ENCODE assay signal across 24 mouse cellular contexts in the genomic region with DNA sequence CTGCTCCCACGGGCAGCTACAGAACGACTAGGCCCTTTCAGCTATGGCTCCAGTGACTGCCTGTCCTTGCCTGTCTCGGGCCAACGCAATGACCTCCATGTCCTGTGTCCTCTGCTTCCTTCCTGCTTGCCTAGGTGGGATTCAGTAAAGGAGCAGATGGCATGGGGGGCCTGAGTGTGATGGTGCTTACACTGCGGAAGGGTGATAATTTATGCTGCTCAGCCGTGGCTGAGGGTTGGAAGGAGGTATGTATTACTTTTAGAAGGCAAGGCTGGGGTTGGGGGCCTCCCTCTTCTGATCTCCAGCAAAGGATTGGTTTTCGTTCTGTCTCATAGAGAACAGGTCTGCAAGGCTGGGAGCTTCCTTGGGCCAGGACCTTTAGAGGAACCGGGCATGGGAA.
A peak's percentile ranks its signal among the peaks of the same experiment; 100 is the strongest.
DNase-seq lines count a peak whose midpoint lies in the region; ATAC-seq and TF ChIP-seq lines count a peak whose summit lies in the region.
"Had no signal": no experiment of that assay in that cellular context is flagged by ENCODE, and none has a peak within 500 bp of the region (broad histone marks: within the 10 kb centered on the region; RNA-seq: fewer than 3 reads in every experiment).

No protein-coding gene starts in this region.

- no peak for TF ChIP-seq POLR2A in brain, embryonic 14.5 days (IDR thresholded peaks at IDR 0.05; ENCODE audit: borderline replicate concordance, extremely low read depth, insufficient read depth, insufficient read length, poor library complexity, severe bottlenecking)

- WGBS in forebrain, embryonic 14.5 days, result 68% methylated on average over 8 of the region's 8 CpGs
- WGBS in forebrain, embryonic 11.5 days, result 77% methylated on average over 8 of the region's 8 CpGs
- WGBS in midbrain, embryonic 12.5 days, result 65% methylated on average over 8 of the region's 8 CpGs
- 62% methylated on average over 8 of the region's 8 CpGs for WGBS in midbrain, postnatal 0 days
- 67% methylated on average over 8 of the region's 8 CpGs for WGBS in forebrain, embryonic 15.5 days

- H3K4me1 ChIP-seq in forebrain, embryonic 14.5 days (ENCODE audit: control insufficient read depth, insufficient read depth, low read length), result peaks cover 10% of the 10 kb centered on the region
- H3K4me1 ChIP-seq in forebrain, embryonic 11.5 days (replicated peaks; ENCODE audit: control insufficient read depth, insufficient read depth, low read length), result no peaks in the 10 kb centered on the region
- H3K4me1 ChIP-seq in midbrain, embryonic 12.5 days, result peaks cover 25% of the 10 kb centered on the region
- H3K4me1 ChIP-seq in midbrain, postnatal 0 days (ENCODE audit: insufficient read depth, low read length), result no peaks in the 10 kb centered on the region
- peaks cover 18% of the 10 kb centered on the region for H3K4me1 ChIP-seq in forebrain, embryonic 15.5 days
- H3K4me1 ChIP-seq: embryonic facial prominence, embryonic 13.5 days had no signal

- no peaks in the 10 kb centered on the region for H3K36me3 ChIP-seq in forebrain, embryonic 14.5 days (ENCODE audit: control insufficient read depth, insufficient read depth, low read length)
- H3K36me3 ChIP-seq in forebrain, embryonic 11.5 days (ENCODE audit: control insufficient read depth, insufficient read depth, low read length), result no peaks in the 10 kb centered on the region
- H3K36me3 ChIP-seq in midbrain, embryonic 12.5 days, result no peaks in the 10 kb centered on the region
- no peaks in the 10 kb centered on the region for H3K36me3 ChIP-seq in midbrain, postnatal 0 days (ENCODE audit: insufficient read depth, low read length)
- no peaks in the 10 kb centered on the region for H3K36me3 ChIP-seq in forebrain, embryonic 15.5 days
- H3K36me3 ChIP-seq: embryonic facial prominence, embryonic 10.5 days; embryonic facial prominence, embryonic 13.5 days; hindbrain, embryonic 12.5 days had no signal

- no peak overlapping the region for H3K4me3 ChIP-seq in forebrain, embryonic 14.5 days (ENCODE audit: low read depth, low read length)
- H3K4me3 ChIP-seq in forebrain, embryonic 11.5 days (ENCODE audit: low read depth, low read length), result no peak overlapping the region
- no peak overlapping the region for H3K4me3 ChIP-seq in midbrain, embryonic 12.5 days
- no peak overlapping the region for H3K4me3 ChIP-seq in midbrain, postnatal 0 days (ENCODE audit: low read depth, low read length)
- no peak overlapping the region for H3K4me3 ChIP-seq in forebrain, embryonic 15.5 days
- H3K4me3 ChIP-seq: embryonic facial prominence, embryonic 10.5 days; embryonic facial prominence, embryonic 13.5 days; erythroblast, embryonic 14.5 days; gastrocnemius, adult 2 months; hindbrain, embryonic 12.5 days had no signal

- TF ChIP-seq CTCF in midbrain, postnatal 0 days (IDR thresholded peaks at IDR 0.05), result no peak
- TF ChIP-seq CTCF in brain, embryonic 14.5 days (IDR thresholded peaks at IDR 0.05; ENCODE audit: borderline replicate concordance, extremely low read depth, insufficient read depth, insufficient read length), result no peak

- H3K27ac ChIP-seq in forebrain, embryonic 14.5 days (ENCODE audit: low read depth, low read length), result 0 out of 2 replicates have a peak overlapping the region, but pooled peaks have one; percentile 52
- no peak overlapping the region for H3K27ac ChIP-seq in forebrain, embryonic 11.5 days (ENCODE audit: low read depth, low read length)
- H3K27ac ChIP-seq in midbrain, embryonic 12.5 days (replicated peaks), result peak overlapping the region; percentile 30; the same call in 1 of the 2 replicates
- H3K27ac ChIP-seq in midbrain, postnatal 0 days (ENCODE audit: low read depth, low read length), result no peak overlapping the region
- peak overlapping the region; percentile 42 for H3K27ac ChIP-seq in forebrain, embryonic 15.5 days (replicated peaks)
- H3K27ac ChIP-seq: embryonic facial prominence, embryonic 10.5 days; embryonic facial prominence, embryonic 13.5 days; gastrocnemius, adult 2 months; hindbrain, embryonic 12.5 days had no signal

- peak; percentile 75; the same call in 1 of the 2 replicates for ATAC-seq in forebrain, embryonic 14.5 days
- no peak for ATAC-seq in forebrain, embryonic 11.5 days (replicated peaks; ENCODE audit: low FRiP score)
- no peak for ATAC-seq in midbrain, embryonic 12.5 days (ENCODE audit: low FRiP score, low read depth)
- ATAC-seq in midbrain, postnatal 0 days (ENCODE audit: low FRiP score), result no peak
- ATAC-seq in forebrain, embryonic 15.5 days (replicated peaks), result peak; percentile 67
- ATAC-seq: CD4-positive, CD25-positive, alpha-beta regulatory T cell, adult 4 months; hindbrain, embryonic 16.5 days; intestine, embryonic 16.5 days had no signal

- DNase-seq in forebrain, embryonic 14.5 days (ENCODE audit: low spot score), result peak; percentile 40
- DNase-seq in forebrain, embryonic 11.5 days (ENCODE audit: low spot score), result no peak
- DNase-seq in midbrain, postnatal 0 days (ENCODE audit: low spot score), result no peak
- DNase-seq in brain, embryonic 14.5 days (ENCODE audit: low read depth), result peak; percentile 65
- DNase-seq in lung, postnatal 25 days (ENCODE audit: low spot score), result no peak
- DNase-seq: adrenal gland, adult 2 months; adrenal gland, postnatal 14 days; cerebellum, adult 11-12 months; cerebellum, adult 8-10 months; cerebellum, postnatal 36 days; embryo, embryonic 11 days; gastrocnemius, adult 2 months; gastrocnemius, postnatal 14 days; heart, adult 11 months had no signal

- peak overlapping the region; percentile 8; the same call in 1 of the 2 replicates for H3K9ac ChIP-seq in forebrain, embryonic 14.5 days (ENCODE audit: low read length)
- H3K9ac ChIP-seq in forebrain, embryonic 11.5 days (ENCODE audit: low read length), result no peak overlapping the region
- no peak overlapping the region for H3K9ac ChIP-seq in midbrain, embryonic 12.5 days (replicated peaks)
- no peak overlapping the region for H3K9ac ChIP-seq in midbrain, postnatal 0 days (replicated peaks; ENCODE audit: low read length, poor library complexity, severe bottlenecking)
- H3K9ac ChIP-seq in forebrain, embryonic 15.5 days (replicated peaks), result 0 out of 2 replicates have a peak overlapping the region, but pooled peaks have one; percentile 20
- H3K9ac ChIP-seq: embryonic facial prominence, embryonic 13.5 days; hindbrain, embryonic 12.5 days had no signal

- H3K9me3 ChIP-seq in forebrain, embryonic 14.5 days (replicated peaks; ENCODE audit: control insufficient read depth, low read length), result no peaks in the 10 kb centered on the region
- H3K9me3 ChIP-seq in forebrain, embryonic 11.5 days (ENCODE audit: control insufficient read depth, low read length), result no peaks in the 10 kb centered on the region
- no peaks in the 10 kb centered on the region for H3K9me3 ChIP-seq in midbrain, embryonic 12.5 days
- no peaks in the 10 kb centered on the region for H3K9me3 ChIP-seq in midbrain, postnatal 0 days (ENCODE audit: low read length)
- H3K9me3 ChIP-seq in forebrain, embryonic 15.5 days, result no peaks in the 10 kb centered on the region
- H3K9me3 ChIP-seq: embryonic facial prominence, embryonic 10.5 days; embryonic facial prominence, embryonic 13.5 days; hindbrain, embryonic 12.5 days had no signal

- H3K4me2 ChIP-seq in forebrain, embryonic 14.5 days (ENCODE audit: low read length), result no peak overlapping the region
- H3K4me2 ChIP-seq in forebrain, embryonic 11.5 days (ENCODE audit: low read depth, low read length, severe bottlenecking), result no peak overlapping the region
- no peak overlapping the region for H3K4me2 ChIP-seq in midbrain, embryonic 12.5 days (replicated peaks)
- no peak overlapping the region for H3K4me2 ChIP-seq in midbrain, postnatal 0 days (ENCODE audit: low read depth, low read length, poor library complexity, severe bottlenecking)
- H3K4me2 ChIP-seq in forebrain, embryonic 15.5 days (replicated peaks), result no peak overlapping the region
- H3K4me2 ChIP-seq: embryonic facial prominence, embryonic 13.5 days; heart, embryonic 11.5 days; hindbrain, embryonic 12.5 days had no signal

- H3K27me3 ChIP-seq in forebrain, embryonic 14.5 days (replicated peaks; ENCODE audit: control insufficient read depth, insufficient read depth, low read length), result no peaks in the 10 kb centered on the region
- H3K27me3 ChIP-seq in forebrain, embryonic 11.5 days (ENCODE audit: control insufficient read depth, insufficient read depth, low read length), result no peaks in the 10 kb centered on the region
- peaks cover 54% of the 10 kb centered on the region for H3K27me3 ChIP-seq in midbrain, embryonic 12.5 days
- H3K27me3 ChIP-seq in midbrain, postnatal 0 days (ENCODE audit: insufficient read depth, low read length), result no peaks in the 10 kb centered on the region; the same call in 1 of the 2 replicates
- no peaks in the 10 kb centered on the region for H3K27me3 ChIP-seq in forebrain, embryonic 15.5 days
- H3K27me3 ChIP-seq: embryonic facial prominence, embryonic 13.5 days; hindbrain, embryonic 12.5 days had no signal

Comparison
In these comparisons a context has a peak if more than half of its experiments do, and no peak if none do; other contexts are left out.
1. ATAC-seq: peak in forebrain, embryonic 14.5 days (single experiment) and forebrain, embryonic 15.5 days (single experiment); none in forebrain, embryonic 11.5 days (single experiment), midbrain, embryonic 12.5 days (single experiment) and midbrain, postnatal 0 days (single experiment).
2. DNase-seq: peak in forebrain, embryonic 14.5 days (single experiment) and brain, embryonic 14.5 days (single experiment); none in forebrain, embryonic 11.5 days (single experiment), midbrain, postnatal 0 days (single experiment) and lung, postnatal 25 days (single experiment).
3. H3K27ac ChIP-seq: peak in forebrain, embryonic 14.5 days (single experiment), midbrain, embryonic 12.5 days (single experiment) and forebrain, embryonic 15.5 days (single experiment); none in forebrain, embryonic 11.5 days (single experiment) and midbrain, postnatal 0 days (single experiment).
4. H3K9ac ChIP-seq: peak in forebrain, embryonic 14.5 days (single experiment) and forebrain, embryonic 15.5 days (single experiment); none in forebrain, embryonic 11.5 days (single experiment), midbrain, embryonic 12.5 days (single experiment) and midbrain, postnatal 0 days (single experiment).